Mouse (Mus musculus) kidney, embryonic 16.5 days (tissue): ENCODE results near the gene Abi1. TPM values are rescaled to one million over a fixed set of nuclear protein-coding genes. Genes with fewer than 3 reads are reported as not detected.
"Not testable (repeated sequence)": the region's sequence is repeated elsewhere in the genome, so short reads cannot be mapped to it uniquely, and the experiment has no call there.

Experiments
- ATAC-seq: fragments of 200-750 bp; cut with Nextera tagmentation; 2 replicates; pipeline ENCODE4 v1.8.0; 2017; ENCODE audit warnings: moderate TSS enrichment; ENCODE audit not compliant: low FRiP score, low TSS enrichment
- H3K27ac ChIP-seq: fragments of 300-500 bp; sonication (generic); 2 replicates; pipeline ENCODE4 v1.5.1; 2014; ENCODE audit warnings: low read length
- H3K27me3 ChIP-seq: fragments of 300-500 bp; sonication (generic); 2 replicates; pipeline ENCODE4 v1.6.1; 2014; ENCODE audit warnings: low read length, control low read depth, mixed read lengths; ENCODE audit not compliant: insufficient read depth
- H3K36me3 ChIP-seq: fragments of 300-500 bp; sonication (generic); 2 replicates; pipeline ENCODE4 v1.6.1; 2014; ENCODE audit warnings: low read length, control low read depth, mixed read lengths; ENCODE audit not compliant: insufficient read depth
- H3K4me1 ChIP-seq: fragments of 300-500 bp; sonication (generic); 2 replicates; pipeline ENCODE4 v1.6.1; 2014; ENCODE audit warnings: low read length, control low read depth, mixed read lengths; ENCODE audit not compliant: insufficient read depth
- H3K4me2 ChIP-seq: fragments of 300-500 bp; sonication (generic); replicated peaks from 2 replicates; pipeline ENCODE4 v1.6.1; 2014; ENCODE audit warnings: low read depth, low read length
- H3K4me3 ChIP-seq: fragments of 300-500 bp; sonication (generic); 2 replicates; pipeline ENCODE4 v1.5.1; 2014; ENCODE audit warnings: mild to moderate bottlenecking, low read length
- H3K9ac ChIP-seq: fragments of 300-500 bp; sonication (generic); replicated peaks from 2 replicates; pipeline ENCODE4 v1.6.1; 2014; ENCODE audit warnings: low read length
- H3K9me3 ChIP-seq: fragments of 300-500 bp; sonication (generic); 2 replicates; pipeline ENCODE4 v1.6.1; 2016; ENCODE audit warnings: low read length, control low read depth
- WGBS: fragments of 180-500 bp; shearing (Covaris S2); extraction: QIAGEN DNeasy Blood & Tissue Kit; methylation state at CpG from one replicate; pipeline ENCODE4 v1.1.7; 2014; 5-methylcytosine and 5-hydroxymethylcytosine counted together
- polyA plus RNA-seq: library from polyadenylated mRNA; unstranded; fragments of >200 nt; fragmentation: Nextera tagmentation; extraction: Ambion mirVana; gene quantifications from 2 replicates; pipeline ENCODE4 v1.2.1, GENCODE M21; 2015

The Abi1 gene
- polyA plus RNA-seq, 1 experiment from 2014 or later: 51.4 TPM

DNA sequence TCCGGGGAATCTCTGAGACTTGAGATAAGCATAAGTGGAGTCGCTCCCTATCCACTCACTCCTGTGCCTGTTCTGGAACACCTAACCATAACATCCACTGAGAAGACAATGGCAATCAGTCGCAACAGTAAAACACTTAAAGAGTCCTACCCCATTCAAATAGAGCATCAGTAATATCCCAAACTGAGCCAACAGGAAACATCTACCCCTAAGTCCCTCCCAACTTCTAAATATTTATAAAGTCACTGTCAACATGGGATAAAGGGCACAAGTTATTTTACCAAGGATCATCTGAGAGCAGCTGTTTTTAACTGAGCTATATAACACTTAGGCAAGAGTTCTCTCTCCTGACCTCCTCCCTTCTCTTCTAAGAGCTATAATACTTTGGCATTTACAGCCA lies 23.9 kb downstream of the Abi1 start:
- Histone ChIP-seq H3K4me3 (no peak overlapping the region), H3K4me1 (peaks cover 13% of the 10 kb centered on the region), H3K27me3 (no peaks in the 10 kb centered on the region), H3K27ac (no peak overlapping the region), H3K9me3 (no peaks in the 10 kb centered on the region), H3K4me2 (no peak overlapping the region), H3K36me3 (no peaks in the 10 kb centered on the region), H3K9ac (no peak overlapping the region)
- ATAC-seq: no peak
- WGBS: 78% methylated on average over 3 of the region's 3 CpGs

DNA sequence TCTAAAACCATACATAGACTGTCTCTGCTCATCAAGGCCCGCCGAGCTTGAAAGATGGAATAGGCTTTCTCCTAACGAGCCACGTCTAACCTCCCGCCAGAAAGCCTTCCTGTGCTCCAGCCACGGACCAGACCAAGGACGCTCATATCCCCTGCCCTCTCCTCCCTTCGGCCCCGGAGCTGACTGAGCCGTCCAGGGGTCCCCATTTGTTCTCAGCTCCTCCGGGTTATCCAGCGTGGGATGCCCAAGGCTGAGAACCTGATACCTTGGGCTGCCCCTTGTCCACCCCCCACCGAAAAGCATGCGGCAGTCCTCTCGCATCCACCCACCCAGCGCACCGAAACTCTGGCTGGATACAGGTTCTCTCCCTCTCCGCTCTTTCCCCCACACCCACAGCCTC lies 24.7 kb downstream of the Abi1 start:
- Histone ChIP-seq H3K27ac (no peak overlapping the region), H3K4me3 (no peak overlapping the region), H3K4me1 (peaks cover 13% of the 10 kb centered on the region), H3K9me3 (no peaks in the 10 kb centered on the region), H3K9ac (no peak overlapping the region), H3K4me2 (no peak overlapping the region), H3K36me3 (no peaks in the 10 kb centered on the region), H3K27me3 (no peaks in the 10 kb centered on the region)
- ATAC-seq: peak; percentile 42
- 40% methylated on average over 18 of the region's 18 CpGs for WGBS

- ATAC-seq: 0 out of 2 replicates have a peak, but pooled peaks have one; percentile 4
- H3K27ac ChIP-seq, H3K27me3 ChIP-seq, H3K9me3 ChIP-seq, H3K4me2 ChIP-seq, H3K36me3 ChIP-seq, H3K4me3 ChIP-seq, H3K9ac ChIP-seq: not testable (repeated sequence)
- H3K4me1 ChIP-seq: peaks cover 13% of the 10 kb centered on the region
- WGBS: 58% methylated on average over 2 of the region's 3 CpGs
Measured at GRCm38 (mm10) chr2:23014935-23015334, 25.1 kb downstream of the Abi1 start.

DNA sequence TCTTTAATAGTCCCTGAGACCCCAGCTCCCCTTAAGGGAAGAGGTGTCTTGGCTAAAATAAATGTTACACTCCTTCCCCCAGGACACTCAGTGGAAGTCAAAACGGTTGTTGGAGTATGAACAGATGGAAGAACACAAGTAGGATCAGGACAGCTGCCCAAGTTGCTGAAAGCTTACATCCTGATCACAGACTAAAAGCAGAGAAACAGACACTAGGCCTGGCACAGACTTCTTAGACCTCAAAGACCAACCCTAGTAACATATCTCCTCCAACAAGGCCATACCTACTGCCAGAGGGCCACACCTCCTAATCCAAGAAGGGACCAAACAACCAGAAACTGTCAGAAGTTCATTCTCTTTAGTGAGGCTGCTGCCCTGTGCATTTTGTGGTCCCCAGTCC lies 31.8 kb downstream of the Abi1 start:
- no peaks in the 10 kb centered on the region for H3K27me3 ChIP-seq
- WGBS: 76% methylated on average over 1 of the region's 1 CpGs
- no peak for ATAC-seq

DNA sequence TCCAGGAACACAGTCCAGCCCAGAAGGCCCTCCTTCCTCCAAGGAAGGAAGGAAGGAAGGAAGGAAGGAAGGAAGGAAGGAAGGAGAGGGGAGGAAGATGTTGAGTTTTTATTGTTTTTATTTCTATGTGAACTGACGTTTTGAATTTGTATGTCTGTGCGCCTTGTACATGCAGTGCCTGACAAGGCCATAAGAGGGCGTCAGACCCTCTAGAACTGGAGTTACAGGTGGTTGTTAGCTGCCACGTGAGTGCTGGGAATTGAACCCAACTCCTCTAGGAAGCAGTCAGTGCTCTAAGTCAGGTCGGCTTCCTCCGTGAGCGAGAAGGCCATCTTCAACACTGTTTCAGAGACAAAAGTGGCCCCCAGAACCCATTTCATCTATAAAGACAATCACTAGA lies 32.5 kb downstream of the Abi1 start:
- WGBS: 90% methylated on average over 7 of the region's 7 CpGs
- no peak for ATAC-seq
- Histone ChIP-seq H3K27ac (no peak overlapping the region), H3K4me2 (no peak overlapping the region), H3K9ac (no peak overlapping the region), H3K9me3 (no peaks in the 10 kb centered on the region), H3K27me3 (no peaks in the 10 kb centered on the region), H3K4me1 (no peaks in the 10 kb centered on the region), H3K4me3 (no peak overlapping the region), H3K36me3 (0 out of 2 replicates have a peak, but pooled peaks cover 7% of the 10 kb centered on the region)

More for the DNA sequence above, 31.8 kb downstream of the Abi1 start:
- Histone ChIP-seq H3K9ac (no peak overlapping the region), H3K4me1 (no peaks in the 10 kb centered on the region), H3K9me3 (no peaks in the 10 kb centered on the region), H3K27ac (no peak overlapping the region), H3K36me3 (0 out of 2 replicates have a peak, but pooled peaks cover 7% of the 10 kb centered on the region), H3K4me2 (no peak overlapping the region), H3K4me3 (no peak overlapping the region)

GRCm38 (mm10) chr2:23007149-23007548 lies 32.9 kb downstream of the Abi1 start:
- H3K36me3 ChIP-seq: peaks cover 10% of the 10 kb centered on the region; the same call in 1 of the 2 replicates
- no peak overlapping the region for H3K9ac ChIP-seq
- no peak overlapping the region for H3K27ac ChIP-seq
- H3K9me3 ChIP-seq: no peaks in the 10 kb centered on the region
- 70% methylated on average over 2 of the region's 2 CpGs for WGBS
- H3K4me3 ChIP-seq: no peak overlapping the region
- ATAC-seq: no peak
- H3K4me2 ChIP-seq: no peak overlapping the region
- H3K4me1 ChIP-seq: no peaks in the 10 kb centered on the region
- H3K27me3 ChIP-seq: no peaks in the 10 kb centered on the region

DNA sequence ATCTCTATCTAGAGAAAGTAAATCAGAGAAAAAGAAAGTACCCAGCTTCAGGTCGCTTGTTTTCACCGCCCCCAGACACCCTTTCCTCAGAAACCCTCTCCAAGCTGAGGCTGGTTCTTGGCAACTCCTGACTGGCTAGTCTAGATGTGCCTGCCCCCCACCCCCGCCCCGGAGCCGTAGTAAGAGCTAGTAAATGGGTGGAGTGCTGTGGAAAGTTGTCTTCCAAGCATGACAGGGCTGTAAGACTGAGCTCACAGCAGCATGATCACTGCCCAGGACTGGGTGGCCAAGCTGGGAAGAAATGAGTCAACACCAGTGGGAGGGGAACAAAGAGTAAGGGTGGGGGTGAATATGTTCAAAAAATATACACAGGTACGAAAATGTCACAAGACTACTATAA lies 33.8 kb downstream of the Abi1 start:
- H3K4me1 ChIP-seq: no peaks in the 10 kb centered on the region
- H3K4me3 ChIP-seq: no peak overlapping the region
- no peak overlapping the region for H3K27ac ChIP-seq
- H3K27me3 ChIP-seq: no peaks in the 10 kb centered on the region
- H3K36me3 ChIP-seq: peaks cover 13% of the 10 kb centered on the region; the same call in 1 of the 2 replicates
- no peak overlapping the region for H3K4me2 ChIP-seq
- no peak overlapping the region for H3K9ac ChIP-seq
- H3K9me3 ChIP-seq: no peaks in the 10 kb centered on the region
- WGBS: 62% methylated on average over 6 of the region's 6 CpGs
- ATAC-seq: no peak

- Histone ChIP-seq H3K4me1 (no peaks in the 10 kb centered on the region), H3K4me2 (no peak overlapping the region), H3K27ac (no peak overlapping the region), H3K27me3 (no peaks in the 10 kb centered on the region), H3K36me3 (peaks cover 7% of the 10 kb centered on the region; the same call in 1 of the 2 replicates), H3K4me3 (no peak overlapping the region), H3K9ac (no peak overlapping the region), H3K9me3 (no peaks in the 10 kb centered on the region)
- WGBS: 57% methylated on average over 3 of the region's 3 CpGs
- ATAC-seq: no peak
Measured at GRCm38 (mm10) chr2:23002637-23003036, 37.4 kb downstream of the Abi1 start.

DNA sequence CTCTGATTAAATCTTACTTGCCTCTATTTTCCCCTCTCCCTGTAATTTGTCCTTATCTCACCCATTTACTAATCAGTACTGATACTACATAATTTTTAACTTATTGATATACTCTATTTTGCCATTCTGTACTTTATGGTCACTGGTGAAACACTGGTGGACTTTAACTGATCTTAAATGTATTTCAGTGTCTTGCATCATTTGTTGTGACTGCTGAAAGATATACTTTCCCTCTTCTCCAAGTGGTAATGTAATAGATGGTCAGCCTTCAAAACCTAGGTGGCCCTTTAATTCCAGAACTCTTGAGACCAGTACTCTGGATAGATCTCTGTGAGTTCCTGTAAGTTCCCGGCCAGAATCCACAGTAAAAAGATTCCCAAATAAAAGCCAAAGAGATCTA lies 40.4 kb downstream of the Abi1 start:
- no peak overlapping the region for H3K4me2 ChIP-seq

GRCm38 (mm10) chr2:22998804-22999203 lies 41.2 kb downstream of the Abi1 start:
- Histone ChIP-seq H3K4me1 (0 out of 2 replicates have a peak, but pooled peaks cover 3% of the 10 kb centered on the region), H3K27ac (no peak overlapping the region), H3K4me2 (no peak overlapping the region), H3K4me3 (no peak overlapping the region), H3K9ac (no peak overlapping the region), H3K9me3 (no peaks in the 10 kb centered on the region), H3K27me3 (no peaks in the 10 kb centered on the region), H3K36me3 (peaks cover 11% of the 10 kb centered on the region; the same call in 1 of the 2 replicates)
- 56% methylated on average over 2 of the region's 2 CpGs for WGBS
- ATAC-seq: no peak

More for the DNA sequence above, 40.4 kb downstream of the Abi1 start:
- no peaks in the 10 kb centered on the region for H3K9me3 ChIP-seq
- H3K9ac ChIP-seq: no peak overlapping the region
- 81% methylated on average over 1 of the region's 1 CpGs for WGBS
- no peaks in the 10 kb centered on the region for H3K27me3 ChIP-seq
- peaks cover 6% of the 10 kb centered on the region; the same call in 1 of the 2 replicates for H3K36me3 ChIP-seq
- no peak overlapping the region for H3K4me3 ChIP-seq
- no peak for ATAC-seq
- 0 out of 2 replicates have a peak, but pooled peaks cover 3% of the 10 kb centered on the region for H3K4me1 ChIP-seq
- H3K27ac ChIP-seq: no peak overlapping the region
